Mouse (Mus musculus) cerebral cortex, adult 2 months (tissue): ENCODE results near the gene Csf2rb.

Source experiments
- WGBS: fragments of 180-500 bp; shearing (Covaris S2); methylation state at CpG from one replicate; pipeline ENCODE4 v1.1.7; 2018; 5-methylcytosine and 5-hydroxymethylcytosine counted together

The Csf2rb gene

DNA sequence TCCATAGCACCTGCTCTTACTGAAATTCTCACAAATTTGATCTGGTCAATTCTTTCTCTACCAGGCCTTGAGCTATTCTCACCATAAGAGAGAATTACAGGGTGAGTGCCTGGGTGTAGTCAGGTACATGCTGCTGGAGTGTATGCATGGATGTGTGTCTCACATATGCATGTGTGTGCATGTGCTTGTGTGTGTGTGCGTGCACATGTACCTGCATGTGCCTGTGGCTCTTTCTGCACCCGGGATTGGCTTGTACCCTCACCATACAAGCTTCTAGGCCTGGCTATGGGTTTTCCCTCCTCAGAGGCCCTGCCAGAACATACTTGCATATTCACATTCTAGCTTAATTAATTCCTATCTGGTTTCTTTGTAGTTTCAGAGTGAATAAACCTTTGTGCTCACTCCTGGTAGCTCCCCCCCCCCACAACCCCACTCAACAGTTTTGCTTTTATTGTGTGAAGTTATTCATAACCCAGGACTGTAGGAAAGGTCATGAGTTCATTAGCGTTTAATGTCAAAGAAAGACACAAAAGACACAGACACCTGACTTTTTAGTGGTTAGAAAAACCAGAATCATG lies 3.1 kb downstream of the Csf2rb start:
- WGBS: 79% methylated on average over 3 of the region's 3 CpGs

DNA sequence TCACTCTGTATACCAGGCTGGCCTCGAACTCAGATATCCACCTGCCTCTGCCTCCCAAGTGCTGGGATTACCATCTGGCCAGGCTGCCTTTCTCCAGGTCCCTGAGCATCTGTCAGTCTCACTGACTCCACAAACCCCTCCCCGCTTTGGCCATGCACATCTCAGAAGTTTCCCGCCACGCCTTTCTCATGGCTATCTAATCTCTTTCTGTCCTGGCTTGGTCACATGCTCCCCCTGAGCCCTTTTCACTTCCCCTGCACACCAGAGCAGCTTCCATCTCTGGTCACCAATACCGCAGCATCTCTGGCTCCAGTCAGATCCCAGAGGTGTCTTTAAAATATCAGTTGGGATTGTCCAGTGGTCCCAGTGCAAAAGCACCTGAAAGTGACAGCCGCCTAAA lies 4.4 kb downstream of the Csf2rb start:
- WGBS: 90% methylated on average over 6 of the region's 6 CpGs

DNA sequence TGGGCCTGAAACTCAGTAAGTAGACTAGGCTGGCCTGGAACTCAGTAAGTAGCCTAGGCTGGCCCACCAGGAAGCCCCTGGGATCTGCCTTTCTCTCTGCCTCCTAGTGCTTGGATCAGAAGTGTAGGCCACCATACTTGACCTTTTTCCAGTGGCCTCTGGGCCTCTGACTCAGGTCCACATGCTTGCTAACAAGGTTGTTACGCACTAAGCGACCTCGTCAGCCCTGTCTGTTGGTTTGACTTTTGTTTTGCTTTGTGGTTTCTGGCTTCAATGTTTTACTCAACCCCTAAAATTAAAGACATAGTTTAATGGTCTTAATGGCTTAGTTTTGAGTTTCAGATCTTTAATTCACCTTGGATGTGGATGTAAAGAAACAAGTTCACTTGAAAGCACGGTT lies 5.2 kb downstream of the Csf2rb start:
- 92% methylated on average over 4 of the region's 4 CpGs for WGBS

DNA sequence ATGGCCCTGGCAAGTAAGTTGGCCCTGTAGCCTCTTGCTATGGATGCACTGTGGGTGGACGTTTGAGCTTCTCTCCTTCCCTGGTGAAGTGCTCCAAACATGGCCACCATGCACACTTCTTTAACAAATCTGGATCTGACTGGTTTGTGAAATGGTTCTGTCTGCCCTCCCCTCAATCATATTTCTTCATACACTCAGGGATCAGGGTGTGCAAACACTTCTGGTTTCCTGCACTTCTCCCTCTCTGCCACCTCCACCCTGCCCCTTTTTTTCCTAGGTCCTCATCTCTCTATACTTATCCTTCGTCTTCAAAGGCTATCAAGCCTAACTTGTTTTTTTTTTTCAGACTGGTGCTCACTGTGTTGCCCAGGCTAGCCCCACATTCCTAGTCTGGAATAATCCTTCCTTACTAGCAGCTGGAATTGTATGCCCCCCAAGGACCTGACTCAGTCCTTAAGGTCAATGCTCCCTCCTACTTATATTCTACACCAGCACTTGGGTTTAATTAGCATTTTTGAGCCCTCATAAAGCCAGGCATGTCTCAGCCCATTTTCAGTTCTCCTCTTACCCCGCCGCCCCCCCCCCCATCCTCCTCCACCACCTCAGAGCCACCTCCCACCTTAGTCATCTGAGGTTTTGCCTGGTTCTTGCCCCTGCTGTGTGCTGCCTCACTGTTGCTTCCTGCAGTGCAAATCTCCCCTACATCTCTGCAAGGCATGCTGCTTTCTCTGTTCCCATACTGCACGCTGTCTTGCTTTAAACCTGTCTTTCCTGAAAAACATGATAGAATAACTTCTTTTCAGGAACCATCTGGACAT lies 6.2 kb downstream of the Csf2rb start:
- 81% methylated on average over 5 of the region's 5 CpGs for whole genome bisulfite sequencing

- 81% methylated on average over 6 of the region's 6 CpGs for WGBS
Measured at GRCm38 (mm10) chr15:78332981-78333380, 7.4 kb downstream of the Csf2rb start.

DNA sequence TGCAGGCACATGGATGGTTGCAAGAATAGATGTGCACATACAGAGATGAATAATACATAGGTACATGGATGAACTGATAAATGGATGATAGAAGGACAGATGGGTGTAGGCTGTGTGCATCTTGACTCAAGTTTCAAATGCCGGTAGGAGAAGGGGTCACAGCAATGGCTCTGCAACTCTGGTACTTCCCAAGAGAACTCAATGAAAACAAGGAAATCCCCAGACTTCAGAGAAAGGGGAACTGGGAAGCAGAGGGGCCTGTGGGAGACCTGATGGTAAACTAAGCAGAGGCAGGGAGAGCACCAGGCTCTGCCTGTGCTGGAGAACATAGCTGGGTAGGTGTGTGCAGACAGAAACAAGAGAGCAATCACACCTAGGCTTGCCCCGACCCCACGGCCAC lies 8.8 kb downstream of the Csf2rb start:
- WGBS: 84% methylated on average over 3 of the region's 3 CpGs

DNA sequence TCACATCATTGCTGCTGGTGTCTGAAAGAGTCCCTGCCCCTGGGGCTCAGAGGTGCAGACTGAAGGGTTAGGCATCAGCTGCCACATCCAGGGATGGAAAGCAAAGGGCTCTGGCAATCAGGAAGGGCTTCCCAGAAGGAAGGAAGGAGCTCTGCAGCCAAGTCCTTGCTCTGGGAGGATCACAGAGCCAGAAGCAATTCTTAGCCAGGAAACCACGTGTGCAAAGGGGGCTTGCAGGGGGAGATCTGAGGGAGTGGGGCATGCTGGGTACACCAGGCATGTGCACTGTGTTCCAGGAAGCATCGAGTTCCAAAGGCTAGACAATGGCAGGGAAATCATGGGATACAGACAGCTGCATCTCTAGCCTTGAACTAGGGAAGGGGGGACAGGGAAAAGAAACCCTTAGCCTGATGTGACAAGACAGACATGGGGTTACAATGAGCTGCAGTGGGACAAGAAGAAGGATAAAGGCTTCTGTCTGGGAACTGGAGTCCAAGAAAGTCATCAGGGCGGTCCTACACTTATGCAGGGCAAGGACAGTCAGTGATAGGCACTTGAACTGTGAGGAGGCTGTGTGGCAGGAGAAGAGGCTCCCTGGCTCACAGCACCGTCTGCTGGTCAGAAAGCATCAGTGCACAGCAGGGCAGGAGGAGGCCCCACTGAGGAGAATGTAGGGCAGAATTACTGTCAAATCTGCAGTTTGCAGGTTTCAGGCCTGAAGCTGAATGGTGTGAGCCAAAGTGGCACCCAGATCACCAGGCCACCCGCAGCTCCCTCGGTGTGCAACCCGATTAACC lies 14.3 kb downstream of the Csf2rb start:
- 35% methylated on average over 7 of the region's 7 CpGs for WGBS

- WGBS: 81% methylated on average over 7 of the region's 7 CpGs
Measured at GRCm38 (mm10) chr15:78340919-78341318, 15.4 kb downstream of the Csf2rb start.

DNA sequence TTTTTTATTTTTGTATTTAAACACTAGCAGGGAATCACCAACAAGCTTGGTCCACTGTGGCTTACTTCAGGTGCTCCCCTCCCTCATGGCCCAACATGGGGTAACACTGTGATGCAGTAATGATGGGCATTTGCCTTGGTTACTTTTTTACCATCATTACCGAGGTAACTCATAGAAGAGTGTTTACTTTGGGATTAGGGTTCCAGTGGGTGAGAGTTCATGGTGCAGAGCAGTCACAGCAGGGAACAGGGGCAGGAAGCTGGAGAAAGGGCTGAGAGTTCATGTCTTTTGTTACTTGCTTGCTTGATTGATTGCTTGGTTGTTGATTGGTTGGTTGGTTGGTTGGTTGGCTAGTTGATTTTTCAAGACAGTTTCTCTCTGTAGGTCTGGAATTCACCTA lies 18.1 kb downstream of the Csf2rb start:
- WGBS: 50% methylated on average over 1 of the region's 1 CpGs

- WGBS: 93% methylated on average over 3 of the region's 3 CpGs
Measured at GRCm38 (mm10) chr15:78344567-78344966, 19.0 kb downstream of the Csf2rb start.

DNA sequence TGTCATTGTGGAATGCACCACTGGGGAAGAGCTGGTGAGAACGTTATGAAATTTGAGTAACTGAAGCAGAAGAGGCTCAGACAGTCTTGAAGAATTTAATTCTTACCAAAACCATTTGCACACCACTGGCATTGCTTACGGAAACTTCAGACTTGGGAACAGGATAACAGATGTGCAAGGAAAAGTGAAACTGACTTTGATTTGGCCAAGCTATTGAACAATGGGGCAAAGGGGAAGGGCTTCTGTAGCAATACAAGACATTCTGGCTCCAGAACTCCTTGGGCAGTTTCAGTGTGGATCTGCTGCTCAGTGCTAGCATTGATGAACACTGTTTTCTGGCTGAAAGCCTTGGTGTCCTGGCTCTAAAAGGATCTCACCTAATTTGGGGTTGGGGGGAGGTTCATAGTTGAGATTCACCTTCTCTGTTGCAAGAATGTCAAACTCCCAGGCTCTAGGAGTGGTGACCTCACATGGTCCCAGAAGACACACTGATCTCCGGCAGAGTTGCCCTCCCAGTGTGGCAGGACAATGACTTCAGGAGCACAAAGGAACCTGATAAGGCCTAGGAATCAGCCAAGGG lies 26.1 kb downstream of the Csf2rb start:
- WGBS: 71% methylated on average over 3 of the region's 3 CpGs

DNA sequence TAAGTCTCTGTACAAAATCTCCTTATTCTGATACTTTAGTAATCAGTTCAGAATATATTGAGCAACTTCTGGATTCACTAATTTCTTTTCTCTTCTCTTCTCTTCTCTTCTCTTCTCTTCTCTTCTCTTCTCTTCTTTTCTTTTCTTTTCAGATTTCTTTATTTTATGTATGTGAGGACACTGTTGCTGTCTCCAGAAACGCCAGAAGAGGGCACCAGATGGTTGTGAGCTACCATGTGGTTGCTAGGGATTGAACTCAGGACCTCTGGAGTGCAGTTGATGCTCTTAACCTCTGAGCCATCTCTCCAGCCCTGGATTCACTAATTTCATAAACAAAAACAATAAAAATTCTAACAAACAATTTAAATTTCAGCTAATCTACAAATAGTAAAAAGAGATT lies 29.4 kb downstream of the Csf2rb start:
- 0% methylated on average over 1 of the region's 1 CpGs for WGBS

DNA sequence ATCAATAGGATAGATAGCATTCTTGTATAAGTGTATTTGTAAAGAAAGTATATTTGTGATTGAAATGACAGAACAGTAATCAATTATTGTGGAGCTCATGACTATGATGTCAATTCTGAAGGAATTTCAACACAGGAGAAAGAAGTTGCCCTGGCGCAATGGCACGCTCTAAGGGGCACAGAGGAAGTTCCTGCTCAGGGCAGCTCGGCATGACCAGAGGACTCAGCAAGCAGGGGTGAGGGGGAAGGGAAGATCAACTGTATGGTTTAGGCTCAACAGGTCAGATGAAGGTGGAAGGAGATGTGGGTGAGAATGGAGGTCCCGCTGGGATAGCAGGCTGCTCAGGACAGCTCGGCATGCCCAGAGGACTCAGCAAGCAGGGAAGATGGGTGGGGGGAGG lies 30.0 kb downstream of the Csf2rb start:
- WGBS: 84% methylated on average over 5 of the region's 5 CpGs

GRCm38 (mm10) chr15:78365916-78366315 lies 40.4 kb downstream of the Csf2rb start:
- WGBS: 91% methylated on average over 2 of the region's 2 CpGs

- 51% methylated on average over 8 of the region's 8 CpGs for WGBS
Measured at GRCm38 (mm10) chr15:78366875-78367274, 41.3 kb downstream of the Csf2rb start.

DNA sequence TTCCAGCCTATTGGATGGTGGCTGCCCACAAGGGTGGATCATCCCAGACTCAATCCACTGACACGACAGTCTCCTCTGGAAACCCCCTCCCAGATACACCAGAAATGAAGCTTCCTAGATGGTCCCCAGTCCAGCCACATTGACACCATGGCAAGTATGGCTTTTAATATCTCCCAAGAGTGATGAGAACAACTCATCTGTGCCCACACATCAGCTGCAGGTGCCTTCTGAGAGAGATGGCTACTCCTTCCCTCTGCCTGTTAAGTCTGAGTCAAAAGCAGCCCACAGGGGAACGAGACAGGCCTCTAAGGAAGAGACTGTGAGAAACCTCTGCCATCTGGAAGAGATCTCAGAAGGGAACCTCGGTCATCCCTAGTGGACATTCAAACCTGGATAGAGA lies 42.3 kb downstream of the Csf2rb start:
- WGBS: 59% methylated on average over 3 of the region's 3 CpGs

GRCm38 (mm10) chr15:78368926-78369346 lies 43.4 kb downstream of the Csf2rb start:
- 16% methylated on average over 8 of the region's 8 CpGs for WGBS

DNA sequence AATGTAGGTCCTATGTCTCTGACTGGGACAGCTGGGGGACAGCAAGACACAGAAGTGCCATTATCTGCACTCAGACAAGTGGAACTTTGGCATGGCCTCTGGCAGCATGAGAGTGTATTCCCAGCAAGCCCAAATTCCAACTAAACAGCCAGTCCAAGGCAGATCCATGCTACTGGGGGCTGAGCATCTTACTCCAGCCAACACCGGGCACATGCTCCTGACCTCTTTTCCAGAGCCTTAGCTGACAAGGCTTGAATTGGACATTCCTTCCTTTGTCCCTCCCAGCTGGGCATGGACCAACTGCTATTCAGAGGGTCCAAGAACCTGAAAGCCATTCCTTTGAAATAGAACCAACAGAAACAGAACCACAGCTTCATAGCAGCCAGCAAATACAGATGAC lies 44.1 kb downstream of the Csf2rb start:
- 52% methylated on average over 1 of the region's 1 CpGs for WGBS

DNA sequence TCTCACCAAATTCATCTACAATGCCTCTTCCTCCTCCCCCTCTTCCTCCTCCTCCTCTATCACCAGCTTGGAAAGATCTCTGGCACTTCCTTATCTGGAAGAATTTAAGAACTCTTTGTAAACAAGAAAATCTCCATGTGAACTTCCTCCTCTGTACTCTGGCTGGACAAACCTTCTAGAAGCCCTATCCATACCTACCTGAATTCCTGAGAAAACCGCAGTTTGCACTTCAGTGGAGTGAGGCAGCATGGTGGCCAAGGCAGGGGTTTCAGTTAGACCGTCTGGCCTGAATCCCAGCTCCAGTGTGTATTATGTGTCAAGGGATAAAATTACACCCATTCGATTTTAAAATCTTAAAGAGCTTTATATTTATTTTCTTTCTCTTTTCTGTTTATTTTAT lies 47.2 kb downstream of the Csf2rb start:
- WGBS: 66% methylated on average over 3 of the region's 3 CpGs

- WGBS: 22% methylated on average over 3 of the region's 3 CpGs
Measured at GRCm38 (mm10) chr15:78374204-78374603, 48.7 kb downstream of the Csf2rb start.

DNA sequence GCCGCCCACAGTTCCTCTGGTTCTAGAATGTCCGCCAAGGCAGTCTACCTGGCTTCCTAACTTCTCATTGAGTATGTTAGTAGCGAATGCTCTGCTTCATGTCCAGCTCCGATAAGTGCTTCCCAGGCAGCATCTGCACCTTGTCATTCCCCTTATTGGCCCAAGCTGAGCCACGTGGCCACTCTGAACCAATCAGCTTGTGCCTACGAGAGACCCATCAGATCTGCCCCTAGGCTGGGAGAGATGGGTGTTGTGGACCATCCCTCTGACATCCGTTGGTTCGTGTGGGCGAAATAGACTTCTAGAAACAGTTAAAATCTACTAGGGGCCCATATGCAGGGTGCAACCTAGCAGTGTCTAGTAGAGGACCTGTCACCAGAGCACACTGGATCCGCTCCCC lies 52.3 kb downstream of the Csf2rb start:
- WGBS: 94% methylated on average over 10 of the region's 10 CpGs

DNA sequence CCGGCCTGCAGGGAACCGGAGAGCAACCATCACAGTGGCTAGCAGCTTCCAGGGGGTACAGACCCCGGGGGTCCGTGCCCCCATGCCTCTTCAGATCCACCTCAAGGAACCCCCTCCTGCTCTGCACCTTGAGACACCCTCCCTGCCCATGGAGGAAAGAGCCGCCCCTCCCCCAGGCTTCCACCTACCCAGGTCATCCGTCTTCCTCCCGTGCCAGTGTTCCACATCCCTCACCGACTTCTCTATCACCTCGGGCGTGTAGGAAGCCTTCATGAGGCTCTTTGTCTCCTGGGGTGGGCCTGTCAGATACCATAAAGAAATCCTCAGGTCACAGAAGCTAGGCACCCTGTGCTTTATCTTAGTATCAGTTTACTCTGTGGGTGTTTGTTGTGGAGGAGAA lies 53.0 kb downstream of the Csf2rb start:
- 90% methylated on average over 10 of the region's 10 CpGs for WGBS
